Mouse (Mus musculus) hindbrain, embryonic 13.5 days (tissue): ENCODE results near the gene Hoxa2. TPM values are rescaled to one million over a fixed set of nuclear protein-coding genes. Genes with fewer than 3 reads are reported as not detected.

ENCODE experiments used
- ATAC-seq: fragments of 200-750 bp; cut with Nextera tagmentation; 2 replicates; pipeline ENCODE4 v1.8.0; 2017; ENCODE audit warnings: moderate TSS enrichment; ENCODE audit not compliant: low FRiP score
- H3K27ac ChIP-seq: fragments of 300-500 bp; sonication (generic); 2 replicates; pipeline ENCODE4 v1.5.1; 2015; ENCODE audit warnings: inconsistent platforms, mild to moderate bottlenecking, moderate library complexity
- H3K27me3 ChIP-seq: fragments of 300-500 bp; sonication (generic); 2 replicates; pipeline ENCODE4 v1.6.1; 2015; ENCODE audit warnings: mild to moderate bottlenecking, inconsistent platforms
- H3K36me3 ChIP-seq: fragments of 300-500 bp; sonication (generic); 2 replicates; pipeline ENCODE4 v1.6.1; 2015; ENCODE audit warnings: mild to moderate bottlenecking, inconsistent platforms
- H3K4me1 ChIP-seq: fragments of 300-500 bp; sonication (generic); replicated peaks from 2 replicates; pipeline ENCODE4 v1.6.1; 2015; ENCODE audit warnings: inconsistent platforms
- H3K4me2 ChIP-seq: fragments of 300-500 bp; sonication (generic); 2 replicates; pipeline ENCODE4 v1.6.1; 2015; ENCODE audit warnings: inconsistent platforms, mild to moderate bottlenecking, moderate library complexity
- H3K4me3 ChIP-seq: fragments of 300-500 bp; sonication (generic); 2 replicates; pipeline ENCODE4 v1.5.1; 2015; ENCODE audit warnings: mild to moderate bottlenecking, inconsistent platforms
- H3K9ac ChIP-seq: fragments of 300-500 bp; sonication (generic); 2 replicates; pipeline ENCODE4 v1.6.1; 2015; ENCODE audit warnings: mild to moderate bottlenecking, inconsistent platforms
- H3K9me3 ChIP-seq: fragments of 300-500 bp; sonication (generic); 2 replicates; pipeline ENCODE4 v1.6.1; 2016; ENCODE audit warnings: inconsistent platforms
- WGBS: fragments of 180-500 bp; shearing (Covaris S2); methylation state at CpG from one replicate; pipeline ENCODE4 v1.1.7; 2015; 5-methylcytosine and 5-hydroxymethylcytosine counted together
- polyA plus RNA-seq: library from polyadenylated mRNA; unstranded; fragments of >200 nt; fragmentation: Nextera tagmentation; extraction: Ambion mirVana; gene quantifications from 2 replicates; pipeline ENCODE4 v1.2.1, GENCODE M21; 2015

The Hoxa2 gene
- polyA plus RNA-seq, 1 experiment from 2014 or later, result 40.2 TPM

GRCm38 (mm10) chr6:52174968-52175751, 10.5 kb upstream of the Hoxa2 start:
- Histone ChIP-seq H3K4me1 (peaks cover 34% of the 10 kb centered on the region), H3K27me3 (peaks cover 47% of the 10 kb centered on the region), H3K9ac (peak overlapping the region; percentile 97), H3K4me3 (peak overlapping the region; percentile 70), H3K27ac (peak overlapping the region; percentile 99), H3K4me2 (peak overlapping the region; percentile 88), H3K9me3 (no peaks in the 10 kb centered on the region), H3K36me3 (no peaks in the 10 kb centered on the region; the same call in 1 of the 2 replicates)
- no peak for ATAC-seq
- WGBS, result under 1% methylated on average over 30 of the region's 41 CpGs

GRCm38 (mm10) chr6:52173648-52174047, 9.0 kb upstream of the Hoxa2 start:
- H3K27me3 ChIP-seq, result peaks cover 38% of the 10 kb centered on the region

DNA sequence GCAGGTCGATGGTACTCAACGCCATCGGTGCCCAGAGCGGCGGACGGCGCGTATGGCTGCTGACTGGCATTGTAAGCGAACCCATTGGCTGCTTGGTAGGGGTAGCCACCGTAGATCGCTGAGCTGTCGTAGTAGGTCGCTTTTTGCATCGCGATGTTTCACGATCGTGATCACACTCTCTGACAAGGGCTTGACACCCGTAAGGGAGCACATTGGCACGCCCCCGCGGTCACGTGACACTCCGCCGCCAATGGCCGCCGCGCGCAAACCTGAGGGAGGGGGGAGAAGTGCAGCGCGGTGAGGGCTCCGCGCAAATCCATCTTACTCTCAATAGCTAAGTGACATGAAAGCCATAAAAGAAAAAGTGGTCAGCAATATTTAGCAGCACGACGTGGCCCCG, 7.9 kb upstream of the Hoxa2 start:
- Histone ChIP-seq H3K4me1 (peaks cover 44% of the 10 kb centered on the region), H3K27me3 (peaks cover 37% of the 10 kb centered on the region), H3K9ac (peak overlapping the region; percentile 100), H3K4me3 (peak overlapping the region; percentile 70), H3K27ac (peak overlapping the region; percentile 100), H3K4me2 (peak overlapping the region; percentile 88), H3K36me3 (peaks cover 3% of the 10 kb centered on the region; the same call in 1 of the 2 replicates), H3K9me3 (no peaks in the 10 kb centered on the region)
- under 1% methylated on average over 35 of the region's 35 CpGs for WGBS
- peak; percentile 85 for ATAC-seq

More at GRCm38 (mm10) chr6:52173648-52174047, 9.0 kb upstream of the Hoxa2 start:
- H3K27ac ChIP-seq, result peak overlapping the region; percentile 100
- H3K4me1 ChIP-seq, result peaks cover 42% of the 10 kb centered on the region
- peak overlapping the region; percentile 70 for H3K4me3 ChIP-seq
- H3K36me3 ChIP-seq, result peaks cover 3% of the 10 kb centered on the region; the same call in 1 of the 2 replicates
- ATAC-seq, result no peak
- peak overlapping the region; percentile 88 for H3K4me2 ChIP-seq
- no peaks in the 10 kb centered on the region for H3K9me3 ChIP-seq
- WGBS, result 7% methylated on average over 4 of the region's 4 CpGs
- peak overlapping the region; percentile 100 for H3K9ac ChIP-seq

DNA sequence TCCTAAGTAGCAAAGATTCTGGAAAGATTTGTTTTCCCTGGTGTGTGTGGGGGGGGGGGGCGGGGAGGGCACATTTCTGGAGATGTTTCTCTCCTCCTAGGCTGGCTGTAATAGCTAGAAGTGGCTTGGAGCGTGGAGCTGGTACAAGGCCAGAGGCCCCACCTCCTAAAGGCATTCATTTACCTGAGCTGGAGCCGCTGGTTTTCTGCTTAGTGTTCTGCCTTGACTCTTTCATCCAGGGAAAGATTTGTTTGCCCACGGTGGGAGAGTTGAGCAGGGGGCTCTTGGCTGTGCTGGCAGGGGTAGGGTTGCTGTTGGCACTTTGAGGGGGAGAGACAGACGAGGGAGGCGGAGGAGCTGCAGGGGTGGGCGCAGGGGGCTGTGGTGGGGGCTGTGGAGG, 7.3 kb upstream of the Hoxa2 start:
- Histone ChIP-seq H3K27me3 (peaks cover 37% of the 10 kb centered on the region), H3K9ac (peak overlapping the region; percentile 100), H3K9me3 (no peaks in the 10 kb centered on the region), H3K36me3 (peaks cover 3% of the 10 kb centered on the region; the same call in 1 of the 2 replicates), H3K4me1 (peaks cover 44% of the 10 kb centered on the region), H3K4me2 (peak overlapping the region; percentile 88), H3K27ac (peak overlapping the region; percentile 100), H3K4me3 (peak overlapping the region; percentile 70)
- WGBS, result 3% methylated on average over 7 of the region's 7 CpGs
- peak; percentile 1; the same call in 1 of the 2 replicates for ATAC-seq

- peak overlapping the region; percentile 100 for H3K27ac ChIP-seq
- peaks cover 44% of the 10 kb centered on the region for H3K4me1 ChIP-seq
- peak overlapping the region; percentile 70 for H3K4me3 ChIP-seq
- under 1% methylated on average over 4 of the region's 4 CpGs for WGBS
- peaks cover 37% of the 10 kb centered on the region for H3K27me3 ChIP-seq
- H3K9ac ChIP-seq, result peak overlapping the region; percentile 100
- H3K9me3 ChIP-seq, result no peaks in the 10 kb centered on the region
- peak overlapping the region; percentile 88 for H3K4me2 ChIP-seq
- peaks cover 3% of the 10 kb centered on the region; the same call in 1 of the 2 replicates for H3K36me3 ChIP-seq
- no peak for ATAC-seq
Observed at GRCm38 (mm10) chr6:52171331-52171730, 6.7 kb upstream of the Hoxa2 start.

DNA sequence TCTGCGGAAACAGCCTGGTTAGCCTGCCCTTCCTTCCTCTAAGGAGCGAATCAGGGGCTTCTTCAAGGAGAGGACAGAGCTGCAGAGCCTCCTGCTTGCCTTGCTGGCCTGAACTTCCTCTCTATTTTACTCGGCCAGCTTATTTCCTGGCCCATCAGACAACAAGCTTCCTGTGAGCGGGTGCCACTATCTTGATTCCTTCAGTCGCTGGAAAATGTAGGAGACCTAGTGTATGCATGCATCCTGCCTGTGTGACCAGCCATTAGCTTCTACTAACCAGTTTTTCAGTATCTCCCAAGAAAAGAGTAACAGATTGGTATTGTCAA, 6.2 kb upstream of the Hoxa2 start:
- no peak for ATAC-seq
- Histone ChIP-seq H3K4me2 (peak overlapping the region; percentile 88), H3K9ac (peak overlapping the region; percentile 100), H3K4me3 (peak overlapping the region; percentile 70), H3K27ac (peak overlapping the region; percentile 100), H3K9me3 (no peaks in the 10 kb centered on the region), H3K4me1 (peaks cover 46% of the 10 kb centered on the region), H3K27me3 (peaks cover 38% of the 10 kb centered on the region), H3K36me3 (peaks cover 3% of the 10 kb centered on the region; the same call in 1 of the 2 replicates)
- 9% methylated on average over 5 of the region's 5 CpGs for WGBS

- peak overlapping the region; percentile 88 for H3K4me2 ChIP-seq
Observed at GRCm38 (mm10) chr6:52170166-52170897, 5.7 kb upstream of the Hoxa2 start.

GRCm38 (mm10) chr6:52169499-52170165, 5.0 kb upstream of the Hoxa2 start:
- Histone ChIP-seq H3K4me3 (peak overlapping the region; percentile 70), H3K27me3 (peaks cover 41% of the 10 kb centered on the region), H3K9me3 (no peaks in the 10 kb centered on the region), H3K36me3 (peaks cover 3% of the 10 kb centered on the region; the same call in 1 of the 2 replicates), H3K4me1 (peaks cover 50% of the 10 kb centered on the region), H3K27ac (peak overlapping the region; percentile 100), H3K9ac (peak overlapping the region; percentile 100), H3K4me2 (peak overlapping the region; percentile 88)
- WGBS, result 7% methylated on average over 16 of the region's 16 CpGs
- no peak for ATAC-seq

More at GRCm38 (mm10) chr6:52170166-52170897, 5.7 kb upstream of the Hoxa2 start:
- ATAC-seq, result no peak
- WGBS, result 2% methylated on average over 40 of the region's 40 CpGs
- H3K27ac ChIP-seq, result peak overlapping the region; percentile 100
- peak overlapping the region; percentile 100 for H3K9ac ChIP-seq
- peaks cover 41% of the 10 kb centered on the region for H3K27me3 ChIP-seq
- peak overlapping the region; percentile 70 for H3K4me3 ChIP-seq
- H3K9me3 ChIP-seq, result no peaks in the 10 kb centered on the region
- H3K36me3 ChIP-seq, result peaks cover 3% of the 10 kb centered on the region; the same call in 1 of the 2 replicates
- peaks cover 50% of the 10 kb centered on the region for H3K4me1 ChIP-seq

DNA sequence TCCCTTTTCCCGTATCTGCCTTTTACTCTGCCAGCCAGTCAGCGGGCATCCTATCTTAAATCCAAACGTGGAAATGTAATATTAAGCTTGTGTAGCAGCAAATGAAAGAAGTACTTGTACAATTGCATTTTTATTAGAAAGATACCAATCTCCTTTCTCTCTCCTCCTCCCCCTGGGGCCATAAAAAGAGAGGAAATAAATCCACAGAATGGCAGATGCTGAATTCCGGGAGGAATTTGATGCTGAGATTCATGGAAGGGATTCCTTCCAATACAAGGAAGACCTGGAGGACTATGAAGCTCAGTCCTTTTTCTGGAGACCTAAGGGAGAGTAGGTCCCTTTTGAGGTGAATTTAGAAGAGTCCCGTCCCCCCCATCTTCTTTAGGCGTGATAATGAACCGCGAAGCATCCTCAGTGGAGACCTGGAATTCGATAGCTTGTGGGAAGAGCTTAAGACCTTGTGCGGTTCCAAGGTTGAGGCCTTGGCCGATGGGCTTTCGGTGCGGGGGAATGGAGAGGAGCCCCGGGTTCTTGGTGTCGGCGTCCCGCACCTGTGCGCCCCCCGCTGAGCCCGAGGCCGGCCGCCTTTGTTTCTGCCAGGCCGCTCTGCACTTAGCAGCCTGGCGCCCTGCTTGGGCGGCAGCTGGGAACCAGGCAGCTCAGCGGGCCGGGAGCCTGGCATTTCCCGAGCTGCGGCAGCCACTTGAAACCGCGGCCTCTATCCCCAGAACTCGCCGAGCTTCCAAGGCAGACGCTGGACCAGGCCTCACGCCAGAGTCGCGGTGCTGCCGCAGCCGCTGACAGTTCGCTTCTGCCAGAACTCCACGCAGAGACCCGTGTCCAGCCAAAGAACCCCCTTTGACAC, 3.8 kb upstream of the Hoxa2 start:
- Histone ChIP-seq H3K9ac (peak overlapping the region; percentile 100), H3K36me3 (peaks cover 3% of the 10 kb centered on the region; the same call in 1 of the 2 replicates), H3K4me1 (peaks cover 48% of the 10 kb centered on the region), H3K9me3 (no peaks in the 10 kb centered on the region), H3K27ac (peak overlapping the region; percentile 100), H3K4me3 (peak overlapping the region; percentile 70), H3K4me2 (peak overlapping the region; percentile 88), H3K27me3 (peaks cover 40% of the 10 kb centered on the region)
- no peak for ATAC-seq
- WGBS, result under 1% methylated on average over 42 of the region's 42 CpGs

GRCm38 (mm10) chr6:52167736-52168161, 3.1 kb upstream of the Hoxa2 start:
- H3K4me2 ChIP-seq, result peak overlapping the region; percentile 88
- peaks cover 36% of the 10 kb centered on the region for H3K27me3 ChIP-seq
- peak overlapping the region; percentile 70 for H3K4me3 ChIP-seq
- WGBS, result 2% methylated on average over 14 of the region's 14 CpGs
- peak overlapping the region; percentile 100 for H3K27ac ChIP-seq
- peak overlapping the region; percentile 100 for H3K9ac ChIP-seq
- peaks cover 43% of the 10 kb centered on the region for H3K4me1 ChIP-seq
- no peak for ATAC-seq
- peaks cover 3% of the 10 kb centered on the region; the same call in 1 of the 2 replicates for H3K36me3 ChIP-seq
- H3K9me3 ChIP-seq, result no peaks in the 10 kb centered on the region

GRCm38 (mm10) chr6:52167176-52167575, 2.5 kb upstream of the Hoxa2 start:
- Histone ChIP-seq H3K4me1 (peaks cover 38% of the 10 kb centered on the region), H3K4me2 (peak overlapping the region; percentile 88), H3K4me3 (peak overlapping the region; percentile 70), H3K27me3 (peaks cover 31% of the 10 kb centered on the region), H3K27ac (peak overlapping the region; percentile 100), H3K9ac (peak overlapping the region; percentile 100), H3K36me3 (peaks cover 3% of the 10 kb centered on the region; the same call in 1 of the 2 replicates), H3K9me3 (no peaks in the 10 kb centered on the region)
- 6% methylated on average over 1 of the region's 1 CpGs for WGBS
- ATAC-seq, result no peak
